Mouse (Mus musculus): ENCODE results near the gene Rgsl1.
"Not testable (repeated sequence)": the region's sequence is repeated elsewhere in the genome, so short reads cannot be mapped to it uniquely, and the experiment has no call there.

The Rgsl1 gene

GRCm38 (mm10) chr1:153844042-153844441, at the start of gene Rgsl1:
TSS of gene Rgsl1 (minus strand) at chr1:153844142.
- no peak for DNase-seq

GRCm38 (mm10) chr1:153891442-153891841, 47.5 kb upstream of the Rgsl1 start, which contains the start of gene Teddm1a:
TSS of gene Teddm1a (plus strand) at chr1:153891742.
- no peak for DNase-seq

- DNase-seq = no peak
Measured at GRCm38 (mm10) chr1:153890121-153890520, 46.2 kb upstream of the Rgsl1 start.

- no peak for DNase-seq
Measured at GRCm38 (mm10) chr1:153886024-153886633, 42.2 kb upstream of the Rgsl1 start.

- not testable (repeated sequence) for DNase-seq
Measured at GRCm38 (mm10) chr1:153880391-153880790, 36.4 kb upstream of the Rgsl1 start.

GRCm38 (mm10) chr1:153874045-153874444, 30.1 kb upstream of the Rgsl1 start, which contains the start of gene Teddm1b:
TSS of gene Teddm1b (plus strand) at chr1:153874345.
- DNase-seq = no peak

- no peak for DNase-seq
Measured at GRCm38 (mm10) chr1:153855946-153856345, 12.0 kb upstream of the Rgsl1 start.

GRCm38 (mm10) chr1:153852696-153853095, 8.8 kb upstream of the Rgsl1 start:
- not testable (repeated sequence) for DNase-seq

GRCm38 (mm10) chr1:153846867-153847266, 2.9 kb upstream of the Rgsl1 start:
- no peak for DNase-seq

- DNase-seq = no peak
Measured at GRCm38 (mm10) chr1:153846420-153846819, 2.5 kb upstream of the Rgsl1 start.

GRCm38 (mm10) chr1:153842121-153842740, 1.7 kb downstream of the Rgsl1 start:
- peak; percentile 15 for DNase-seq

- DNase-seq = no peak
Measured at GRCm38 (mm10) chr1:153836036-153836435, 7.9 kb downstream of the Rgsl1 start.

- DNase-seq = no peak
Measured at GRCm38 (mm10) chr1:153830746-153831145, 13.2 kb downstream of the Rgsl1 start.

- DNase-seq = no peak
Measured at GRCm38 (mm10) chr1:153820216-153820615, 23.7 kb downstream of the Rgsl1 start.

- DNase-seq = no peak
Measured at GRCm38 (mm10) chr1:153814278-153814677, 29.7 kb downstream of the Rgsl1 start.

- DNase-seq = peak; percentile 23
Measured at GRCm38 (mm10) chr1:153807390-153807993, 36.5 kb downstream of the Rgsl1 start.

GRCm38 (mm10) chr1:153803530-153803929, 40.4 kb downstream of the Rgsl1 start:
- no peak for DNase-seq

- DNase-seq = no peak
Measured at GRCm38 (mm10) chr1:153802691-153803090, 41.3 kb downstream of the Rgsl1 start.

GRCm38 (mm10) chr1:153794241-153794640, 49.7 kb downstream of the Rgsl1 start:
- no peak for DNase-seq

GRCm38 (mm10) chr1:153790708-153791107, 53.2 kb downstream of the Rgsl1 start:
- DNase-seq = no peak

GRCm38 (mm10) chr1:153785608-153786007, 58.3 kb downstream of the Rgsl1 start:
- no peak for DNase-seq

GRCm38 (mm10) chr1:153783339-153783738, 60.6 kb downstream of the Rgsl1 start:
- DNase-seq = no peak

- DNase-seq = no peak
Measured at GRCm38 (mm10) chr1:153778205-153778604, 65.7 kb downstream of the Rgsl1 start.

- no peak for DNase-seq
Measured at GRCm38 (mm10) chr1:153776257-153776656, 67.7 kb downstream of the Rgsl1 start.

All from right cerebral cortex, postnatal 25 days (tissue).